Mouse (Mus musculus) stomach, postnatal 0 days (tissue): ENCODE measurements around the gene Abcc3. TPM values are rescaled to one million over a fixed set of nuclear protein-coding genes. Genes with fewer than 3 reads are reported as not detected.

ENCODE experiments used
- ATAC-seq: fragments of 200-750 bp; cut with Nextera tagmentation; 2 replicates; pipeline ENCODE4 v1.8.0; 2017; ENCODE audit not compliant: low FRiP score, low TSS enrichment
- DNase-seq: peaks from one replicate; pipeline ENCODE4 v3.0.0-alpha.2; 2016; ENCODE audit warnings: low spot score
- H3K27ac ChIP-seq: fragments of 300-500 bp; sonication (generic); replicated peaks from 2 replicates; pipeline ENCODE4 v1.5.1; 2014; ENCODE audit warnings: mild to moderate bottlenecking, control low read depth
- H3K27me3 ChIP-seq: fragments of 300-500 bp; sonication (generic); 2 replicates; pipeline ENCODE4 v1.6.1; 2014; ENCODE audit warnings: low read length; ENCODE audit not compliant: control insufficient read depth, insufficient read depth
- H3K36me3 ChIP-seq: fragments of 300-500 bp; sonication (generic); 2 replicates; pipeline ENCODE4 v1.6.1; 2014; ENCODE audit warnings: low read length, mixed read lengths; ENCODE audit not compliant: control insufficient read depth, insufficient read depth
- H3K4me1 ChIP-seq: fragments of 300-500 bp; sonication (generic); replicated peaks from 2 replicates; pipeline ENCODE4 v1.6.1; 2014; ENCODE audit warnings: antibody characterized with exemption; ENCODE audit not compliant: control insufficient read depth, insufficient read depth
- H3K4me2 ChIP-seq: fragments of 300-500 bp; sonication (generic); replicated peaks from 2 replicates; pipeline ENCODE4 v1.6.1; 2014; ENCODE audit warnings: low read depth, mild to moderate bottlenecking, control low read depth, moderate library complexity
- H3K4me3 ChIP-seq: fragments of 300-500 bp; sonication (generic); 2 replicates; pipeline ENCODE4 v1.5.1; 2014; ENCODE audit warnings: low read depth, low read length, control low read depth
- H3K9ac ChIP-seq: fragments of 300-500 bp; sonication (generic); 2 replicates; pipeline ENCODE4 v1.6.1; 2014; ENCODE audit warnings: mild to moderate bottlenecking, low read length, control low read depth, mixed read lengths
- H3K9me3 ChIP-seq: fragments of 300-500 bp; sonication (generic); 2 replicates; pipeline ENCODE4 v1.6.1; 2016; ENCODE audit warnings: low read length; ENCODE audit not compliant: control insufficient read depth
- CTCF ChIP-seq: IDR thresholded peaks from 2 replicates; pipeline ENCODE4 v1.5.1; 2016; ENCODE audit warnings: antibody characterized with exemption, low read depth, mild to moderate bottlenecking, moderate library complexity
- EP300 ChIP-seq: optimal IDR thresholded peaks from 2 replicates; pipeline ENCODE3; 2016; ENCODE audit warnings: antibody characterized with exemption
- WGBS: fragments of 180-500 bp; shearing (Covaris S2); extraction: QIAGEN DNeasy Blood & Tissue Kit; methylation state at CpG from one replicate; pipeline ENCODE4 v1.1.7; 2014; 5-methylcytosine and 5-hydroxymethylcytosine counted together
- polyA plus RNA-seq: library from polyadenylated mRNA; unstranded; fragments of >200 nt; fragmentation: Nextera tagmentation; extraction: Ambion mirVana; gene quantifications from 2 replicates; pipeline ENCODE4 v1.2.1, GENCODE M21; 2015

The Abcc3 gene
- polyA plus RNA-seq, 1 experiment from 2014 or later: 25.3 TPM

GRCm38 (mm10) chr11:94314098-94314652, 78.6 kb downstream of the Abcc3 start:
- Histone ChIP-seq H3K27me3 (no peaks in the 10 kb centered on the region), H3K9me3 (no peaks in the 10 kb centered on the region), H3K27ac (0 out of 2 replicates have a peak overlapping the region, but pooled peaks have one; percentile 8), H3K4me1 (peaks cover 2% of the 10 kb centered on the region), H3K36me3 (no peaks in the 10 kb centered on the region; the same call in 1 of the 2 replicates), H3K4me3 (no peak overlapping the region), H3K9ac (no peak overlapping the region), H3K4me2 (no peak overlapping the region)
- DNase-seq (no peak), ATAC-seq (no peak)
- TF ChIP-seq EP300: no peak
- no peak for TF ChIP-seq CTCF
- 35% methylated on average over 2 of the region's 2 CpGs for WGBS

- H3K4me1 ChIP-seq: peaks cover 2% of the 10 kb centered on the region
- H3K36me3 ChIP-seq: no peaks in the 10 kb centered on the region; the same call in 1 of the 2 replicates
- H3K27me3 ChIP-seq: no peaks in the 10 kb centered on the region
- H3K4me2 ChIP-seq: no peak overlapping the region
- no peak overlapping the region for H3K9ac ChIP-seq
- no peak for ATAC-seq
- H3K9me3 ChIP-seq: no peaks in the 10 kb centered on the region
- no peak for DNase-seq
- no peak overlapping the region for H3K4me3 ChIP-seq
- no peak overlapping the region for H3K27ac ChIP-seq
- WGBS: 76% methylated on average over 1 of the region's 1 CpGs
- no peak for TF ChIP-seq CTCF
Measured at GRCm38 (mm10) chr11:94312733-94313132, 80.1 kb downstream of the Abcc3 start.

- Histone ChIP-seq H3K4me1 (no peaks in the 10 kb centered on the region), H3K27me3 (no peaks in the 10 kb centered on the region), H3K27ac (no peak overlapping the region), H3K9me3 (no peaks in the 10 kb centered on the region), H3K36me3 (peaks cover 33% of the 10 kb centered on the region), H3K4me2 (no peak overlapping the region), H3K4me3 (no peak overlapping the region), H3K9ac (no peak overlapping the region)
- 77% methylated on average over 9 of the region's 9 CpGs for WGBS
- ATAC-seq (no peak), DNase-seq (no peak)
- no peak for TF ChIP-seq EP300
- no peak for TF ChIP-seq CTCF
Measured at GRCm38 (mm10) chr11:94294996-94295845, 97.6 kb downstream of the Abcc3 start.

Other genes with a start within 250 kb of the Abcc3 start
- 71.1 and 74.1 TPM in 2 replicates for gene Tob1, start 181.5 kb downstream of the Abcc3 start, polyA plus RNA-seq
- 1.4 and 1.9 TPM in 2 replicates for gene Wfikkn2, start 147.0 kb downstream of the Abcc3 start, polyA plus RNA-seq
- gene Gm21885, start 111.1 kb downstream of the Abcc3 start, polyA plus RNA-seq: not detected in 2 replicates
- 50.0 and 51.2 TPM in 2 replicates for gene Luc7l3, start 71.0 kb downstream of the Abcc3 start, polyA plus RNA-seq
- gene Ankrd40, start 65.0 kb downstream of the Abcc3 start, polyA plus RNA-seq: 14.8 and 15.6 TPM in 2 replicates
- gene Cacna1g, start 81.2 kb upstream of the Abcc3 start, polyA plus RNA-seq: 1.8 and 2.0 TPM in 2 replicates
- 0.05 and 0.18 TPM in 2 replicates for gene Spata20, start 93.2 kb upstream of the Abcc3 start, polyA plus RNA-seq
- gene Epn3, start 107.0 kb upstream of the Abcc3 start, polyA plus RNA-seq: 53.4 and 60.1 TPM in 2 replicates
- gene Mycbpap, start 128.7 kb upstream of the Abcc3 start, polyA plus RNA-seq: 1.4 and 1.9 TPM in 2 replicates
- gene Rsad1, start 156.3 kb upstream of the Abcc3 start, polyA plus RNA-seq: 3.4 and 3.8 TPM in 2 replicates
- 80.8 and 87.5 TPM in 2 replicates for gene Chad, start 172.1 kb upstream of the Abcc3 start, polyA plus RNA-seq
- gene Acsf2, start 208.9 kb upstream of the Abcc3 start, polyA plus RNA-seq: 2.5 and 3.0 TPM in 2 replicates
- 101 and 109 TPM in 2 replicates for gene Lrrc59, start 236.8 kb upstream of the Abcc3 start, polyA plus RNA-seq